Mouse (Mus musculus) CH12.LX (cell line): ENCODE measurements at regions not wholly inside any gene's neighbourhood (a gene's known extent, or its start where the extent isn't known, plus 50 kb on each side); places are given as distances from the start of the nearest gene placed in this dataset.

Experiments
- DNase-seq: peaks from one replicate; pipeline ENCODE4 v3.0.0-alpha.2; 2013; ENCODE audit errors: extremely low read depth
- H3K27ac ChIP-seq: 2 replicates; pipeline ENCODE4 v1.5.1; 2012; ENCODE audit warnings: low read depth, mild to moderate bottlenecking, control low read depth, moderate library complexity; ENCODE audit not compliant: insufficient read depth
- H3K27me3 ChIP-seq: replicated peaks from 2 replicates; pipeline ENCODE3; 2012; ENCODE audit warnings: inconsistent platforms
- H3K36me3 ChIP-seq, 2 experiments: replicated peaks in 1 of 2; 2 replicates each; pipeline versions ENCODE3 to v1.6.1; 2012; ENCODE audit warnings: inconsistent platforms in 1 of 2, low read length in 1 of 2, mild to moderate bottlenecking in 1 of 2, mixed read lengths in 1 of 2, moderate library complexity in 1 of 2; ENCODE audit not compliant: control insufficient read depth in 1 of 2, insufficient read depth in 1 of 2
- H3K4me1 ChIP-seq, 2 experiments: 2 replicates each; pipeline ENCODE4 v1.6.1; 2012; ENCODE audit warnings: inconsistent platforms in 1 of 2, moderate library complexity in 1 of 2; ENCODE audit not compliant: insufficient read depth in 2 of 2, control insufficient read depth in 1 of 2
- H3K4me2 ChIP-seq: 2 replicates; pipeline ENCODE4 v1.6.1; 2012; ENCODE audit warnings: low read depth, mild to moderate bottlenecking, control low read depth; ENCODE audit not compliant: poor library complexity, insufficient read depth, severe bottlenecking
- H3K4me3 ChIP-seq, 3 experiments: fragments of 150-350 bp in 1 of 3; sonication (generic) in 1 of 3; replicated peaks in 1 of 3; 2 replicates each; pipeline versions ENCODE3 to v1.5.1; 2011 to 2012; ENCODE audit warnings: low read depth in 2 of 3, low read length in 2 of 3, mild to moderate bottlenecking in 2 of 3, moderate library complexity in 2 of 3, control low read depth in 1 of 3, improper control_type of control experiment in 1 of 3, inconsistent platforms in 1 of 3, mixed read lengths in 1 of 3; ENCODE audit not compliant: poor library complexity in 1 of 3
- H3K79me2 ChIP-seq: replicated peaks from 2 replicates; pipeline ENCODE4 v1.6.1; 2012; ENCODE audit warnings: mild to moderate bottlenecking, moderate library complexity; ENCODE audit not compliant: control insufficient read depth, poor library complexity, insufficient read depth, severe bottlenecking; ENCODE audit errors: extremely low read depth
- H3K9ac ChIP-seq: 2 replicates; pipeline ENCODE4 v1.6.1; 2012; ENCODE audit warnings: low read depth, mild to moderate bottlenecking, control low read depth, moderate library complexity; ENCODE audit not compliant: insufficient read depth
- H3K9me3 ChIP-seq: replicated peaks from 2 replicates; pipeline ENCODE3; 2012; ENCODE audit warnings: low read length, inconsistent platforms, mixed read lengths
- CHD1 ChIP-seq: IDR thresholded peaks from 2 replicates; pipeline ENCODE4 v1.6.1; 2012; ENCODE audit warnings: low read depth, low read length, improper control_type of control experiment, inconsistent platforms
- CHD2 ChIP-seq: IDR thresholded peaks from 2 replicates; pipeline ENCODE4 v1.6.1; 2011; ENCODE audit warnings: low read length, improper control_type of control experiment
- CTCF ChIP-seq, 2 experiments: IDR thresholded peaks in 1 of 2; conservative IDR thresholded peaks in 1 of 2; 2 replicates each; pipeline ENCODE4 v1.5.1; 2011 to 2012; ENCODE audit warnings: low read depth in 2 of 2, low read length in 2 of 2, improper control_type of control experiment in 1 of 2, inconsistent platforms in 1 of 2, mild to moderate bottlenecking in 1 of 2, moderate library complexity in 1 of 2
- E2F4 ChIP-seq: IDR thresholded peaks from 2 replicates; pipeline ENCODE4 v1.6.1; 2011; ENCODE audit warnings: low read depth, low read length, improper control_type of control experiment; ENCODE audit not compliant: insufficient replicate concordance
- ELF1 ChIP-seq: IDR thresholded peaks from 2 replicates; pipeline ENCODE4 v1.6.1; 2014; ENCODE audit warnings: low read depth, mild to moderate bottlenecking, inconsistent platforms, low read length, improper control_type of control experiment
- EP300 ChIP-seq: IDR thresholded peaks from 2 replicates; pipeline ENCODE4 v1.6.1; 2011; ENCODE audit warnings: low read length, improper control_type of control experiment
- IRF4 ChIP-seq: IDR thresholded peaks from 2 replicates; pipeline ENCODE4 v1.6.1; 2014; ENCODE audit warnings: low read depth, mild to moderate bottlenecking, inconsistent platforms, low read length, improper control_type of control experiment
- JUN ChIP-seq: IDR thresholded peaks from 2 replicates; pipeline ENCODE4 v1.6.1; 2011; ENCODE audit warnings: low read depth, mild to moderate bottlenecking, low read length, improper control_type of control experiment, moderate library complexity; ENCODE audit not compliant: insufficient read depth
- JUND ChIP-seq: conservative IDR thresholded peaks from 2 replicates; pipeline ENCODE4 v1.6.1; 2011; ENCODE audit warnings: low read depth, low read length, improper control_type of control experiment
- KAT2A ChIP-seq: IDR thresholded peaks from 2 replicates; pipeline ENCODE4 v1.6.1; 2012; ENCODE audit warnings: low read length, improper control_type of control experiment, inconsistent platforms; ENCODE audit not compliant: insufficient replicate concordance
- MAFK ChIP-seq: IDR thresholded peaks from 2 replicates; pipeline ENCODE4 v1.6.1; 2011; ENCODE audit warnings: low read length, improper control_type of control experiment; ENCODE audit not compliant: insufficient replicate concordance
- MAX ChIP-seq: IDR thresholded peaks from 2 replicates; pipeline ENCODE4 v1.6.1; 2011; ENCODE audit warnings: low read length, improper control_type of control experiment
- MYC ChIP-seq: IDR thresholded peaks from 2 replicates; pipeline ENCODE4 v1.6.1; 2011; ENCODE audit warnings: low read depth, mild to moderate bottlenecking, improper control_type of control experiment, low read length
- NELFE ChIP-seq: IDR thresholded peaks from 2 replicates; pipeline ENCODE4 v1.6.1; 2011; ENCODE audit warnings: low read depth, low read length, improper control_type of control experiment
- NRF1 ChIP-seq: IDR thresholded peaks from 2 replicates; pipeline ENCODE4 v1.6.1; 2014; ENCODE audit warnings: low read depth, mild to moderate bottlenecking, inconsistent platforms, low read length, improper control_type of control experiment, moderate library complexity
- PAX5 ChIP-seq: IDR thresholded peaks from 2 replicates; pipeline ENCODE4 v1.6.1; 2012; ENCODE audit warnings: low read length, inconsistent platforms, mixed read lengths
- RAD21 ChIP-seq: IDR thresholded peaks from 2 replicates; pipeline ENCODE4 v1.6.1; 2011; ENCODE audit warnings: low read depth, mild to moderate bottlenecking, low read length, improper control_type of control experiment, moderate library complexity
- RCOR1 ChIP-seq: conservative IDR thresholded peaks from 2 replicates; pipeline ENCODE4 v1.6.1; 2012; ENCODE audit warnings: low read depth, mild to moderate bottlenecking, inconsistent platforms, low read length, improper control_type of control experiment
- SIN3A ChIP-seq: IDR thresholded peaks from 2 replicates; pipeline ENCODE4 v1.6.1; 2012; ENCODE audit warnings: low read length, improper control_type of control experiment, inconsistent platforms
- SMC3 ChIP-seq: IDR thresholded peaks from 2 replicates; pipeline ENCODE4 v1.6.1; 2011; ENCODE audit warnings: low read depth, low read length, improper control_type of control experiment
- TBP ChIP-seq: conservative IDR thresholded peaks from 2 replicates; pipeline ENCODE4 v1.6.1; 2011; ENCODE audit warnings: low read depth, low read length, improper control_type of control experiment
- UBTF ChIP-seq: IDR thresholded peaks from 2 replicates; pipeline ENCODE4 v1.6.1; 2012; ENCODE audit warnings: low read depth, mild to moderate bottlenecking, inconsistent platforms, low read length, improper control_type of control experiment, moderate library complexity
- USF2 ChIP-seq: conservative IDR thresholded peaks from 2 replicates; pipeline ENCODE4 v1.6.1; 2011; ENCODE audit warnings: low read depth, low read length, improper control_type of control experiment
- ZC3H11A ChIP-seq: IDR thresholded peaks from 2 replicates; pipeline ENCODE4 v1.6.1; 2012; ENCODE audit warnings: low read depth, mild to moderate bottlenecking, inconsistent platforms, low read length, improper control_type of control experiment
- ZKSCAN1 ChIP-seq: IDR thresholded peaks from 2 replicates; pipeline ENCODE4 v1.6.1; 2012; ENCODE audit warnings: low read depth, inconsistent platforms, low read length, improper control_type of control experiment, borderline replicate concordance
- ZMIZ1 ChIP-seq: IDR thresholded peaks from 2 replicates; pipeline ENCODE4 v1.6.1; 2012; ENCODE audit warnings: low read depth, mild to moderate bottlenecking, inconsistent platforms, low read length, improper control_type of control experiment
- ZNF384 ChIP-seq: IDR thresholded peaks from 2 replicates; pipeline ENCODE4 v1.6.1; 2012; ENCODE audit warnings: low read depth, low read length, improper control_type of control experiment, inconsistent platforms
- dilution Hi-C: fragments of 300-500 bp; cut with MboI; formaldehyde crosslinking; loops from 2 replicates; pipeline ENCODE4 v1.14.3; 2020; ENCODE audit warnings: low sequenced_read_pairs; ENCODE audit not compliant: extremely low pct_unique_long_range_greater_than_20kb, extremely low pct_ligation_motif_present
- in situ Hi-C: fragments of 300-500 bp; cut with MboI; formaldehyde crosslinking; loops from 3 replicates; pipeline ENCODE4 v1.14.3; 2019; ENCODE audit warnings: low sequenced_read_pairs, low pct_ligation_motif_present, low pct_unique_long_range_greater_than_20kb, mixed read lengths

DNA sequence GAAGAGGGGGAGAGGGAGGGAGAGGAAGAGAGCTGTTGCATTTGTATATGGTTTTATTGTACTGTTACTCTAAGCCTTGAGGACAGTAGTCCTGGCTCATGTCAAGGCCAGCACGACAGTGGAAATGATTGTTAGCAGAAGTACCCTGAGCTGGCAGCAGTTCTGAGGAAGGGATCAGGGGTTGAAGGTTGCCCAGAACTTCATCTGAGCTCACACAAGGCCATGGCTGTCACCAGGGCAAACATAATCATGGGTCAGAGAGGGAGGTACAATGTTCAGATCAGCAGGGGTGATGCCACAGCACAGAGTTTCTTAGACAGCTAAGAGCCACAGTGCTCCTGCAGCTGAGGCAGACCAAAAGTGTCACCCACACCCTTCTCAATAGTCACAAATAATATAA lies 114.8 kb downstream of the Rplp1 start:
- Histone ChIP-seq H3K9me3 (no peaks in the 10 kb centered on the region), H3K27ac (no peak overlapping the region), H3K27me3 (no peaks in the 10 kb centered on the region), H3K4me3 (no peak overlapping the region), H3K9ac (no peak overlapping the region), H3K79me2 (no peaks in the 10 kb centered on the region), H3K36me3 (no peaks in the 10 kb centered on the region), H3K4me1 (peaks cover 0 to 9% of the 10 kb centered on the region in 2 experiments; a peak in 2 of 4 replicates), H3K4me2 (no peak overlapping the region)
- no peak for DNase-seq
- TF ChIP-seq CHD1: no peak
- no peak for TF ChIP-seq MAX
- no peak for TF ChIP-seq ZKSCAN1
- TF ChIP-seq MYC: no peak
- TF ChIP-seq USF2: no peak
- dilution Hi-C loops (no loop called here), in situ Hi-C loops (no loop called here)

GRCm38 (mm10) chr9:61795910-61796309 lies 118.4 kb downstream of the Rplp1 start:
- Histone ChIP-seq H3K36me3 (no peaks in the 10 kb centered on the region), H3K4me3 (no peak overlapping the region), H3K4me1 (peaks cover 0 to 9% of the 10 kb centered on the region in 2 experiments; a peak in 2 of 4 replicates), H3K9ac (no peak overlapping the region), H3K9me3 (peaks cover 2% of the 10 kb centered on the region), H3K27ac (no peak overlapping the region), H3K79me2 (no peaks in the 10 kb centered on the region), H3K27me3 (no peaks in the 10 kb centered on the region)
- in situ Hi-C loops: no loop called here
- no peak for DNase-seq
- dilution Hi-C loops: no loop called here
- no peak for TF ChIP-seq ELF1
- TF ChIP-seq NELFE: no peak
- TF ChIP-seq E2F4: no peak
- no peak for TF ChIP-seq CTCF (conservative IDR thresholded peaks at IDR 0.05 in 1 of 2, IDR thresholded peaks at IDR 0.05 in 1 of 2; ENCODE audit: low read depth in 2 of 2, low read length in 2 of 2)
- no peak for TF ChIP-seq JUND
- no peak for TF ChIP-seq MYC
- TF ChIP-seq KAT2A: no peak
- no peak for TF ChIP-seq MAFK
- no peak for TF ChIP-seq ZMIZ1
- no peak for TF ChIP-seq ZNF384
- TF ChIP-seq, all 38 proteins: peak for 0
- H3K4me2 ChIP-seq: no peak overlapping the region

DNA sequence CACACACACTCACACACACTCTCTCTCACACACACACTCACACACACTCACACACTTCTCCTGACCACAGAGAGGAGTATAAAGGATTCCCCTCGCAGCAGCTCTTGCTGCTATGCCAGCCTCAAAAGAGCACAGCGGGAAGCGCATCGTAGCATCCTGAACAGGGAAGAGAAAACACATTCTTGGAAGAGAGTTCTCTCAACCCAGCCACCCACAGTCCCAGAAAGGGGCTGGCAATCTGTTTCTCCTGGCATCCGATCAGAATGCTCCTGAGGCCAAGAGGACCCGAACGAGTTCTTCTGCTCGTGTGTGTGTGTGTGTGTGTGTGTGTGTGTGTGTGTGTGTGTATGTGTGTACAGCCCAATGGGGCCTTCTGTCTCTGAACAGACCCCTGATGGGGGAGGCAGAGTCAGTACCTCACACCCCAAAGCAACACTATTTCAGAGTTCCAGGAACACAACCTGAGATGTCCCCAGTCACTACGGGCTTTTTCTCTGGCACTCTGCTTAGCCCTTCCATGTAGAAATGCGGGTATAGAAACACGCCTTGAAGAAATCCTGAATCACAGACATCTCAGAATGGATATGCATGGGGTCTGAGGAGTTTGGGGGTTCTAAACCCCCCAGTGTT lies 122.8 kb downstream of the Rplp1 start:
- Histone ChIP-seq H3K4me3 (no peak overlapping the region), H3K79me2 (no peaks in the 10 kb centered on the region), H3K4me1 (peaks cover 0 to 5% of the 10 kb centered on the region in 2 experiments; a peak in 2 of 4 replicates), H3K4me2 (no peak overlapping the region), H3K36me3 (no peaks in the 10 kb centered on the region), H3K27me3 (peaks cover 3% of the 10 kb centered on the region), H3K9ac (no peak overlapping the region), H3K9me3 (peaks cover 2% of the 10 kb centered on the region), H3K27ac (no peak overlapping the region)
- TF ChIP-seq ZNF384 (no peak), RCOR1 (no peak), IRF4 (no peak), SMC3 (no peak), JUN (no peak), PAX5 (no peak), ZC3H11A (no peak), UBTF (no peak), TBP (no peak), RAD21 (no peak), NELFE (no peak), USF2 (no peak), NRF1 (no peak), EP300 (no peak), MAX (no peak), SIN3A (no peak), JUND (no peak), CHD2 (no peak)
- no peak for DNase-seq
- dilution Hi-C loops (no loop called here), in situ Hi-C loops (no loop called here)
